Comparison of ENCODE assay signal across 8 mouse cellular contexts in genomic region chr5:114771796-114772195, GRCm38 (mm10). TPM values are rescaled to one million over a fixed set of nuclear protein-coding genes. Genes with fewer than 3 reads are reported as not detected.
A peak's percentile ranks its signal among the peaks of the same experiment; 100 is the strongest.
DNase-seq lines count a peak whose midpoint lies in the region; ATAC-seq lines count a peak whose summit lies in the region.

No protein-coding gene starts in this region.

- no peak overlapping the region; the same call in 1 of the 2 replicates for H3K9ac ChIP-seq in lung, embryonic 15.5 days
- peak overlapping the region; percentile 98 for H3K9ac ChIP-seq in forebrain, embryonic 12.5 days
- H3K9ac ChIP-seq in limb, embryonic 12.5 days (replicated peaks), result 0 out of 2 replicates have a peak overlapping the region, but pooled peaks have one; percentile 96

- ATAC-seq in lung, embryonic 15.5 days (ENCODE audit: borderline replicate concordance, extremely low read depth, low FRiP score, low TSS enrichment), result no peak
- no peak for ATAC-seq in forebrain, embryonic 12.5 days (ENCODE audit: low FRiP score)
- ATAC-seq in limb, embryonic 12.5 days (ENCODE audit: insufficient number of reproducible peaks, insufficient read depth, low FRiP score, low TSS enrichment, low read depth), result no peak

- no peaks in the 10 kb centered on the region for H3K9me3 ChIP-seq in lung, embryonic 15.5 days
- H3K9me3 ChIP-seq in forebrain, embryonic 12.5 days, result no peaks in the 10 kb centered on the region
- no peaks in the 10 kb centered on the region for H3K9me3 ChIP-seq in limb, embryonic 12.5 days

- peak overlapping the region; percentile 98 for H3K4me3 ChIP-seq in lung, embryonic 15.5 days
- H3K4me3 ChIP-seq in forebrain, embryonic 12.5 days (replicated peaks), result peak overlapping the region; percentile 99; the same call in 1 of the 2 replicates
- peak overlapping the region; percentile 100 for H3K4me3 ChIP-seq in limb, embryonic 12.5 days (replicated peaks)

- H3K27me3 ChIP-seq in lung, embryonic 15.5 days, result no peaks in the 10 kb centered on the region
- H3K27me3 ChIP-seq in forebrain, embryonic 12.5 days, result no peaks in the 10 kb centered on the region
- no peaks in the 10 kb centered on the region for H3K27me3 ChIP-seq in limb, embryonic 12.5 days
- H3K27me3 ChIP-seq in splenic B cell, adult 2 months (ENCODE audit: control insufficient read depth, insufficient read depth, low read length, poor library complexity, severe bottlenecking), result no peaks in the 10 kb centered on the region

- WGBS in lung, embryonic 15.5 days, result 68% methylated on average over 8 of the region's 8 CpGs
- 64% methylated on average over 8 of the region's 8 CpGs for WGBS in forebrain, embryonic 12.5 days
- 82% methylated on average over 8 of the region's 8 CpGs for WGBS in limb, embryonic 12.5 days

- DNase-seq in lung, postnatal 14 days, result no peak
- peak; percentile 29 for DNase-seq in splenic B cell, adult 2 months (ENCODE audit: low read depth, low spot score)
- DNase-seq in right cerebral cortex, postnatal 10 days (ENCODE audit: low spot score in 2 of 2), result no peak
- DNase-seq in ovary, postnatal 10 days (ENCODE audit: low spot score), result no peak
- no peak for DNase-seq in cerebellum, postnatal 4 days (ENCODE audit: low spot score in 2 of 2)

- H3K27ac ChIP-seq in lung, embryonic 15.5 days, result 0 out of 2 replicates have a peak overlapping the region, but pooled peaks have one; percentile 93
- H3K27ac ChIP-seq in forebrain, embryonic 12.5 days, result no peak overlapping the region
- no peak overlapping the region for H3K27ac ChIP-seq in limb, embryonic 12.5 days

- H3K4me1 ChIP-seq in lung, embryonic 15.5 days, result peaks cover 31% of the 10 kb centered on the region
- H3K4me1 ChIP-seq in forebrain, embryonic 12.5 days, result peaks cover 34% of the 10 kb centered on the region
- H3K4me1 ChIP-seq in limb, embryonic 12.5 days (replicated peaks), result peaks cover 19% of the 10 kb centered on the region

- H3K36me3 ChIP-seq in lung, embryonic 15.5 days, result no peaks in the 10 kb centered on the region
- H3K36me3 ChIP-seq in forebrain, embryonic 12.5 days (replicated peaks), result no peaks in the 10 kb centered on the region
- H3K36me3 ChIP-seq in limb, embryonic 12.5 days, result peaks cover 4% of the 10 kb centered on the region; the same call in 1 of the 2 replicates
- H3K36me3 ChIP-seq in splenic B cell, adult 2 months (ENCODE audit: control insufficient read depth, insufficient read depth, low read length, poor library complexity, severe bottlenecking), result no peaks in the 10 kb centered on the region

- H3K4me2 ChIP-seq in lung, embryonic 15.5 days, result peak overlapping the region; percentile 79
- H3K4me2 ChIP-seq in forebrain, embryonic 12.5 days, result peak overlapping the region; percentile 87
- H3K4me2 ChIP-seq in limb, embryonic 12.5 days, result peak overlapping the region; percentile 90

RNA-seq across cellular contexts. Expression of gene Ankrd13a, which starts 2.7 kb away (rescaled TPM):
- polyA plus RNA-seq in lung, embryonic 15.5 days (2015; fragmentation: Nextera tagmentation; extraction: Ambion mirVana), result 77.4 and 79.3 TPM in 2 replicates
- polyA plus RNA-seq in forebrain, embryonic 12.5 days (2016; fragmentation: Nextera tagmentation; extraction: Ambion mirVana), result 60.4 and 61.1 TPM in 2 replicates
- 52.9 and 58.5 TPM in 2 replicates for polyA plus RNA-seq in limb, embryonic 12.5 days (2016; fragmentation: Nextera tagmentation; extraction: Ambion mirVana)

RNA-seq across cellular contexts. Expression of gene Git2, which starts 3.5 kb away (rescaled TPM):
- 48.7 and 49.3 TPM in 2 replicates for polyA plus RNA-seq in lung, embryonic 15.5 days (2015; fragmentation: Nextera tagmentation; extraction: Ambion mirVana)
- polyA plus RNA-seq in forebrain, embryonic 12.5 days (2016; fragmentation: Nextera tagmentation; extraction: Ambion mirVana), result 43.0 and 50.4 TPM in 2 replicates
- 46.8 and 48.8 TPM in 2 replicates for polyA plus RNA-seq in limb, embryonic 12.5 days (2016; fragmentation: Nextera tagmentation; extraction: Ambion mirVana)

RNA-seq across cellular contexts. Expression of gene 1500011B03Rik, which starts 51.5 kb away (rescaled TPM):
- 76.5 and 76.8 TPM in 2 replicates for polyA plus RNA-seq in lung, embryonic 15.5 days (2015; fragmentation: Nextera tagmentation; extraction: Ambion mirVana)
- 160 and 163 TPM in 2 replicates for polyA plus RNA-seq in forebrain, embryonic 12.5 days (2016; fragmentation: Nextera tagmentation; extraction: Ambion mirVana)
- polyA plus RNA-seq in limb, embryonic 12.5 days (2016; fragmentation: Nextera tagmentation; extraction: Ambion mirVana), result 95.7 and 99.3 TPM in 2 replicates
